Comparison of ENCODE assay signal across 11 mouse cellular contexts in the genomic region with DNA sequence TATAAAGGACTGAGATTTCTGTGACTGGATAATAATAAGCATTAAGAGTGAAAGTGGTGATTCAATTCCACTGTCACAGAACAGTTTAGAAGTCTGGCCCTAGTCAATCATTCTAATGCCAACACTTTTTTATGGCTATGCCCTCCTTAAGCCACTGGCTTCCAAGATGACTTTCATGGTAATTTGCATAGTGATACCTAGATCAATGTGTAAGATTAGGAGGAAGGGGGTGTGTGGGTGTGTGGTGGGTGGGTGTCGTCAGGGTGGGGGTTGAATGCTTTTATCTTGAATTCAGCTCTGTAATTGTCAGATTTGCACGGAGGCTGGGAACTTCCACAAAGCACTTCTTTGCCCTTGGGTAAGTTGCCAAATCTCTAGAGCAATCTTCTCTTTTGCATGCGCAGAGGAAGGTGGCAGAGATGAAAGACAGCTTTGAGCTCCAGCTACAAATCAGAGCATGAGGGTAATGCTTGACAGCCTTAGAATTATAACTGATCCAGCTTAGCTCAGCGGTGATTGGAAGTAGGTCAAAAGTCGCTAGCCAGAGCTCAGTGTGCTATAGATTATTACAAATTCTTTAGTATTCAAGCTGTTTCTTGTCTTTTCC.
DNase-seq lines count a peak whose midpoint lies in the region; ATAC-seq lines count a peak whose summit lies in the region.
"Had no signal": no experiment of that assay in that cellular context is flagged by ENCODE, and none has a peak within 500 bp of the region (broad histone marks: within the 10 kb centered on the region; RNA-seq: fewer than 3 reads in every experiment).

No protein-coding gene starts in this region.

- no peak overlapping the region for H3K4me3 ChIP-seq in hindbrain, embryonic 16.5 days (ENCODE audit: low read length)
- H3K4me3 ChIP-seq in hindbrain, embryonic 11.5 days (ENCODE audit: low read depth, low read length): no peak overlapping the region
- H3K4me3 ChIP-seq in midbrain, embryonic 15.5 days: no peak overlapping the region
- H3K4me3 ChIP-seq: liver, embryonic 13.5 days had no signal

- DNase-seq in hindbrain, embryonic 11.5 days (ENCODE audit: low spot score): no peak
- DNase-seq in adrenal gland, postnatal 36 days: peak; percentile 19 to 21
- DNase-seq in gonadal fat pad, adult 2 months (ENCODE audit: low read depth): peak; percentile 58
- DNase-seq in gastrocnemius, postnatal 36 days: no peak
- no peak for DNase-seq in gastrocnemius, postnatal 10 days
- DNase-seq: kidney, postnatal 36 days; liver, embryonic 13.5 days; thymus, postnatal 36 days had no signal

- no peaks in the 10 kb centered on the region for H3K36me3 ChIP-seq in hindbrain, embryonic 16.5 days (ENCODE audit: control insufficient read depth, insufficient read depth, low read length)
- H3K36me3 ChIP-seq in hindbrain, embryonic 11.5 days (ENCODE audit: control insufficient read depth, insufficient read depth, low read length): no peaks in the 10 kb centered on the region
- no peaks in the 10 kb centered on the region for H3K36me3 ChIP-seq in midbrain, embryonic 15.5 days (replicated peaks)
- H3K36me3 ChIP-seq: liver, embryonic 13.5 days had no signal

- peak; percentile 54; the same call in 1 of the 2 replicates for ATAC-seq in hindbrain, embryonic 16.5 days
- ATAC-seq in hindbrain, embryonic 11.5 days (ENCODE audit: low FRiP score): no peak
- peak; percentile 88 for ATAC-seq in midbrain, embryonic 15.5 days (replicated peaks)

- no peak overlapping the region for H3K27ac ChIP-seq in hindbrain, embryonic 16.5 days (ENCODE audit: low read depth, low read length)
- H3K27ac ChIP-seq in hindbrain, embryonic 11.5 days (ENCODE audit: low read depth, low read length): no peak overlapping the region
- no peak overlapping the region for H3K27ac ChIP-seq in midbrain, embryonic 15.5 days
- H3K27ac ChIP-seq: liver, embryonic 13.5 days had no signal

- intact Hi-C loops in gastrocnemius, postnatal 36 days (cut with DNase I): no loop called here

- no peak overlapping the region for H3K9ac ChIP-seq in hindbrain, embryonic 16.5 days (ENCODE audit: low read depth, low read length)
- no peak overlapping the region for H3K9ac ChIP-seq in hindbrain, embryonic 11.5 days (ENCODE audit: low read depth, low read length)
- H3K9ac ChIP-seq in midbrain, embryonic 15.5 days: no peak overlapping the region
- H3K9ac ChIP-seq: liver, embryonic 13.5 days had no signal

- no peaks in the 10 kb centered on the region for H3K27me3 ChIP-seq in hindbrain, embryonic 16.5 days (replicated peaks; ENCODE audit: control insufficient read depth, insufficient read depth, low read length)
- no peaks in the 10 kb centered on the region for H3K27me3 ChIP-seq in hindbrain, embryonic 11.5 days (ENCODE audit: control insufficient read depth, insufficient read depth, low read length)
- H3K27me3 ChIP-seq in midbrain, embryonic 15.5 days (replicated peaks): no peaks in the 10 kb centered on the region
- H3K27me3 ChIP-seq: liver, embryonic 13.5 days had no signal

- no peak overlapping the region for H3K4me2 ChIP-seq in hindbrain, embryonic 16.5 days (ENCODE audit: low read length)
- no peak overlapping the region for H3K4me2 ChIP-seq in hindbrain, embryonic 11.5 days (replicated peaks; ENCODE audit: low read depth, low read length)
- H3K4me2 ChIP-seq in midbrain, embryonic 15.5 days: no peak overlapping the region
- H3K4me2 ChIP-seq: heart, embryonic 11.5 days; liver, embryonic 13.5 days had no signal

- no peaks in the 10 kb centered on the region for H3K9me3 ChIP-seq in hindbrain, embryonic 16.5 days (ENCODE audit: control insufficient read depth, low read length)
- no peaks in the 10 kb centered on the region for H3K9me3 ChIP-seq in hindbrain, embryonic 11.5 days (ENCODE audit: control insufficient read depth, low read length)
- H3K9me3 ChIP-seq in midbrain, embryonic 15.5 days: no peaks in the 10 kb centered on the region
- H3K9me3 ChIP-seq: liver, embryonic 13.5 days had no signal

- no peaks in the 10 kb centered on the region for H3K4me1 ChIP-seq in hindbrain, embryonic 16.5 days (ENCODE audit: control insufficient read depth, insufficient read depth, low read depth, low read length)
- H3K4me1 ChIP-seq in hindbrain, embryonic 11.5 days (replicated peaks; ENCODE audit: control insufficient read depth, insufficient read depth, low read length): no peaks in the 10 kb centered on the region
- H3K4me1 ChIP-seq in midbrain, embryonic 15.5 days: peaks cover 3% of the 10 kb centered on the region; the same call in 1 of the 2 replicates
- H3K4me1 ChIP-seq: liver, embryonic 13.5 days had no signal

- WGBS in hindbrain, embryonic 16.5 days: 34% methylated on average over 5 of the region's 5 CpGs
- 62% methylated on average over 5 of the region's 5 CpGs for WGBS in hindbrain, embryonic 11.5 days
- WGBS in midbrain, embryonic 15.5 days: 22% methylated on average over 5 of the region's 5 CpGs

Comparison
In these comparisons a context has a peak if more than half of its experiments do, and no peak if none do; other contexts are left out.
1. DNase-seq: peak in adrenal gland, postnatal 36 days (2 of 2) and gonadal fat pad, adult 2 months (single experiment); none in hindbrain, embryonic 11.5 days (single experiment), gastrocnemius, postnatal 36 days (0 of 2) and gastrocnemius, postnatal 10 days (single experiment).